Mouse (Mus musculus) lung, embryonic 16.5 days (tissue): ENCODE measurements around the gene Ace3. TPM values are rescaled to one million over a fixed set of nuclear protein-coding genes. Genes with fewer than 3 reads are reported as not detected.
"Not testable (repeated sequence)": the region's sequence is repeated elsewhere in the genome, so short reads cannot be mapped to it uniquely, and the experiment has no call there.

Source experiments
- ATAC-seq: fragments of 200-750 bp; cut with Nextera tagmentation; 2 replicates; pipeline ENCODE4 v1.8.0; 2017; ENCODE audit warnings: low read depth, mild to moderate bottlenecking, moderate library complexity
- H3K27ac ChIP-seq: fragments of 300-500 bp; sonication (generic); 2 replicates; pipeline ENCODE4 v1.5.1; 2014; ENCODE audit warnings: mild to moderate bottlenecking, control low read depth, low read length
- H3K27me3 ChIP-seq: fragments of 300-500 bp; sonication (generic); 2 replicates; pipeline ENCODE4 v1.6.1; 2014; ENCODE audit warnings: low read depth, low read length, mixed read lengths; ENCODE audit not compliant: control insufficient read depth, insufficient read depth
- H3K36me3 ChIP-seq: fragments of 300-500 bp; sonication (generic); 2 replicates; pipeline ENCODE4 v1.6.1; 2014; ENCODE audit warnings: low read length; ENCODE audit not compliant: control insufficient read depth, insufficient read depth
- H3K4me1 ChIP-seq: fragments of 300-500 bp; sonication (generic); replicated peaks from 2 replicates; pipeline ENCODE4 v1.6.1; 2014; ENCODE audit warnings: low read length, mixed read lengths; ENCODE audit not compliant: control insufficient read depth, insufficient read depth
- H3K4me2 ChIP-seq: fragments of 300-500 bp; sonication (generic); 2 replicates; pipeline ENCODE4 v1.6.1; 2014; ENCODE audit warnings: low read depth, low read length, control low read depth
- H3K4me3 ChIP-seq: fragments of 300-500 bp; sonication (generic); 2 replicates; pipeline ENCODE4 v1.5.1; 2014; ENCODE audit warnings: mild to moderate bottlenecking, low read length, control low read depth
- H3K9ac ChIP-seq: fragments of 300-500 bp; sonication (generic); 2 replicates; pipeline ENCODE4 v1.6.1; 2014; ENCODE audit warnings: low read length, control low read depth
- H3K9me3 ChIP-seq: fragments of 300-500 bp; sonication (generic); 2 replicates; pipeline ENCODE4 v1.6.1; 2016; ENCODE audit warnings: low read length; ENCODE audit not compliant: control insufficient read depth
- WGBS: fragments of 180-500 bp; shearing (Covaris S2); extraction: QIAGEN DNeasy Blood & Tissue Kit; methylation state at CpG from one replicate; pipeline ENCODE4 v1.1.7; 2014; 5-methylcytosine and 5-hydroxymethylcytosine counted together
- polyA plus RNA-seq: library from polyadenylated mRNA; unstranded; fragments of >200 nt; fragmentation: Nextera tagmentation; extraction: Ambion mirVana; gene quantifications from 2 replicates; pipeline ENCODE4 v1.2.1, GENCODE M21; 2015

Gene Ace3
- polyA plus RNA-seq, 1 experiment from 2014 or later = 0.45 TPM

- Histone ChIP-seq H3K36me3 (no peaks in the 10 kb centered on the region), H3K9me3 (no peaks in the 10 kb centered on the region), H3K27ac (no peak overlapping the region), H3K4me2 (no peak overlapping the region), H3K27me3 (no peaks in the 10 kb centered on the region), H3K4me1 (no peaks in the 10 kb centered on the region), H3K4me3 (no peak overlapping the region), H3K9ac (no peak overlapping the region)
- 30% methylated on average over 10 of the region's 11 CpGs for WGBS
- ATAC-seq = peak; percentile 59
Observed at GRCm38 (mm10) chr11:106026465-106027151, 32.1 kb downstream of the Ace3 start.

- H3K27ac ChIP-seq = no peak overlapping the region
- H3K4me3 ChIP-seq = no peak overlapping the region
- no peaks in the 10 kb centered on the region for H3K4me1 ChIP-seq
- H3K36me3 ChIP-seq = no peaks in the 10 kb centered on the region
- 80% methylated on average over 5 of the region's 5 CpGs for WGBS
- no peak for ATAC-seq
- H3K27me3 ChIP-seq = no peaks in the 10 kb centered on the region
- no peaks in the 10 kb centered on the region for H3K9me3 ChIP-seq
- no peak overlapping the region for H3K4me2 ChIP-seq
- H3K9ac ChIP-seq = no peak overlapping the region
Observed at GRCm38 (mm10) chr11:106027607-106028006, 33.1 kb downstream of the Ace3 start.

GRCm38 (mm10) chr11:106032074-106032473 lies 37.6 kb downstream of the Ace3 start:
- H3K27ac ChIP-seq = peak overlapping the region; percentile 57; the same call in 1 of the 2 replicates
- not testable (repeated sequence) for H3K4me1 ChIP-seq, ATAC-seq, H3K9me3 ChIP-seq, H3K36me3 ChIP-seq, H3K27me3 ChIP-seq
- peak overlapping the region; percentile 45 for H3K4me3 ChIP-seq
- peak overlapping the region; percentile 49 for H3K9ac ChIP-seq
- H3K4me2 ChIP-seq = peak overlapping the region; percentile 34; the same call in 1 of the 2 replicates
- WGBS = 28% methylated on average over 6 of the region's 25 CpGs

GRCm38 (mm10) chr11:106033491-106033919 lies 39.0 kb downstream of the Ace3 start:
- H3K4me1 ChIP-seq = peaks cover 9% of the 10 kb centered on the region
- no peak overlapping the region for H3K4me3 ChIP-seq
- H3K27me3 ChIP-seq = no peaks in the 10 kb centered on the region
- no peak; the same call in 1 of the 2 replicates for ATAC-seq
- H3K27ac ChIP-seq = peak overlapping the region; percentile 38
- no peaks in the 10 kb centered on the region for H3K36me3 ChIP-seq
- H3K9me3 ChIP-seq = no peaks in the 10 kb centered on the region
- peak overlapping the region; percentile 42 for H3K9ac ChIP-seq
- 31% methylated on average over 11 of the region's 11 CpGs for WGBS
- H3K4me2 ChIP-seq = peak overlapping the region; percentile 39

GRCm38 (mm10) chr11:106034986-106035385 lies 40.5 kb downstream of the Ace3 start:
- Histone ChIP-seq H3K27ac (no peak overlapping the region), H3K9me3 (no peaks in the 10 kb centered on the region), H3K36me3 (no peaks in the 10 kb centered on the region), H3K4me1 (peaks cover 12% of the 10 kb centered on the region), H3K27me3 (no peaks in the 10 kb centered on the region), H3K4me2 (no peak overlapping the region), H3K4me3 (no peak overlapping the region), H3K9ac (no peak overlapping the region)
- 75% methylated on average over 9 of the region's 9 CpGs for WGBS
- ATAC-seq = no peak

- Histone ChIP-seq H3K9ac (peak within 1 kb of the TSS; percentile 92), H3K9me3 (no peaks in the 10 kb centered on the region), H3K27me3 (no peaks in the 10 kb centered on the region), H3K27ac (peak within 1 kb of the TSS; percentile 86), H3K36me3 (no peaks in the 10 kb centered on the region), H3K4me3 (peak within 1 kb of the TSS; percentile 88), H3K4me2 (peak within 1 kb of the TSS; percentile 98), H3K4me1 (peaks cover 12% of the 10 kb centered on the region)
- WGBS = under 1% methylated on average over 66 of the region's 66 CpGs
- peak; percentile 99 for ATAC-seq
Observed at GRCm38 (mm10) chr11:106036548-106037417, 42.3 kb downstream of the Ace3 start, which contains the start of gene Dcaf7. Gene Dcaf7 (plus strand): TSS chr11:106036872.

- Histone ChIP-seq H3K36me3 (no peaks in the 10 kb centered on the region), H3K4me1 (peaks cover 12% of the 10 kb centered on the region), H3K27me3 (no peaks in the 10 kb centered on the region), H3K9me3 (no peaks in the 10 kb centered on the region), H3K27ac (peak overlapping the region; percentile 86), H3K4me3 (peak overlapping the region; percentile 88), H3K4me2 (peak overlapping the region; percentile 98), H3K9ac (peak overlapping the region; percentile 92)
- no peak; the same call in 1 of the 2 replicates for ATAC-seq
- 0% methylated on average over 13 of the region's 13 CpGs for WGBS
Observed at GRCm38 (mm10) chr11:106037418-106037751, 42.9 kb downstream of the Ace3 start.

GRCm38 (mm10) chr11:106044349-106044748 lies 49.9 kb downstream of the Ace3 start:
- H3K4me3 ChIP-seq = no peak overlapping the region
- H3K9me3 ChIP-seq = no peaks in the 10 kb centered on the region
- H3K27me3 ChIP-seq = no peaks in the 10 kb centered on the region
- no peak overlapping the region for H3K9ac ChIP-seq
- H3K36me3 ChIP-seq = peaks cover 15% of the 10 kb centered on the region
- no peaks in the 10 kb centered on the region for H3K4me1 ChIP-seq
- H3K27ac ChIP-seq = no peak overlapping the region
- H3K4me2 ChIP-seq = no peak overlapping the region
- ATAC-seq = no peak

GRCm38 (mm10) chr11:106045256-106045655 lies 50.8 kb downstream of the Ace3 start:
- no peak overlapping the region for H3K4me2 ChIP-seq
- no peak overlapping the region for H3K9ac ChIP-seq
- no peaks in the 10 kb centered on the region for H3K27me3 ChIP-seq
- no peaks in the 10 kb centered on the region for H3K9me3 ChIP-seq
- H3K27ac ChIP-seq = no peak overlapping the region
- no peak overlapping the region for H3K4me3 ChIP-seq
- H3K4me1 ChIP-seq = no peaks in the 10 kb centered on the region
- ATAC-seq = no peak
- H3K36me3 ChIP-seq = peaks cover 19% of the 10 kb centered on the region
- 88% methylated on average over 1 of the region's 1 CpGs for WGBS
